Mouse (Mus musculus) layer of hippocampus, postnatal 10 days (tissue): Measurements from ENCODE around the gene Cyp2u1. TPM values are rescaled to one million over a fixed set of nuclear protein-coding genes. Genes with fewer than 3 reads are reported as not detected.

Experiments
- DNase-seq, 2 experiments: peaks; one replicate each; pipeline ENCODE4 v3.0.0; 2021; ENCODE audit warnings: low spot score in 2 of 2
- total RNA-seq, 2 experiments: library from RNA; stranded (reverse); gene quantifications; 2 replicates each; pipeline ENCODE4 v1.2.3; 2021

Cyp2u1 gene
- total RNA-seq, 2 experiments from 2014 or later, result 15.0 to 15.1 TPM

- DNase-seq, result no peak
Observed at GRCm38 (mm10) chr3:131255399-131255981, 47.5 kb downstream of the Cyp2u1 start.

DNA sequence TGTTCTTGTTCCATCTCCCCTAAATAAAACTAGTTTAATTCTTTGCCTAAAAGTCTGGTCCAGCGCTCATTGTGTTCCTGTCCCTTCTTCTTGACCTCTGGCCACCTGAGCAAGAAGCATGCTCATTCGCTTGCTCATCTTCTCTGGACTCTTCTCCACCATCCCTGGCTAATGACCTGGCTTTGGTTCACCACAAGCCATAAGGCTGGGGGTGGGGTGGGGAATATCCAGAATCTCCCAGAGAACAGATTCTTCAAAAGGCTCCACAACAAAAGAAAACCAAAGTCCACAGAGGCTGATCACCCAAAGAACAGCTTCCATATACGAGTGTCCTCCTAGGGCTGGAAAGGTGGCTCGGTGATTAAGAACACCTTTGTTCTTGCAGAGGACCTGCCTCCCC is 48.0 kb downstream of the Cyp2u1 start:
- no peak for DNase-seq

DNA sequence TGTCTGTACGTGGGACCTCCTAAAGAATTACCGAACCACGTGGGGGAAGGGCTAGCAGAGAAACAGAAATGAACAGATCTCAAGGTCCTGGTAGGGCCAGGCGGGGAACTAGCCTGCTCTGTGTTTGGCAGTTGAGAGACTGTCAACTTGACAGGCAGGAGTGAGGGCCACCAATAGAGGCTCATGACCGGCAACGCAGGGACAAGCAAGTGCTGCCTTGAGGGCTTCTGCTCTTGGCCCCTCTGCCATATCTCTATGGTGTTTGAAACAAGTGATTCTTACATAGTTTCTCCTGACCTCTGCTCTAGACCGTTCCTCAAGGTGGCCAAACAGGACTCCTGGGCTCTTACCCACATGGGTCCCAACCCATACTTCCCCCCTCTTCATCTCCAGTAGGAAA is 51.4 kb downstream of the Cyp2u1 start:
- DNase-seq, result no peak

GRCm38 (mm10) chr3:131250978-131251377 is 52.0 kb downstream of the Cyp2u1 start:
- no peak for DNase-seq

DNA sequence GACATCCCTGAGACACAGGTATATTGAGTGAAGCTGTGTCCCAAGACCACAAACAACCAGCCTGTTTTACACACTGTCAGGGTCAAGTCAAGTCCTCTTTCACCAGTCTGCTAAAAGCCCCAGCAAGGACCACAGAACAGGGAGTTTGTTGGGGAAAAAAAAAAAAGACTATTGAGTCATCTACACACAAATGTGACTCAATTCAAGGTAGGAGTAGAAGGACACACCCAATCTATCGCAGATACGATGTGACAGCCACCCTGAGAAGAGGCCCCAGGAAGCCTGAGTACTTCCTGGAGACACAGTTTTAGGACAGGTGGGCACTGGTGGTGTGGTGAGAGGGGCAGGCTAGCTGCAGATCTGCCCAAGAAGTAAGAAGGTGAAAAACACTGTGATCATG is 52.7 kb downstream of the Cyp2u1 start:
- no peak for DNase-seq

GRCm38 (mm10) chr3:131248444-131248843 is 54.6 kb downstream of the Cyp2u1 start:
- no peak for DNase-seq

DNA sequence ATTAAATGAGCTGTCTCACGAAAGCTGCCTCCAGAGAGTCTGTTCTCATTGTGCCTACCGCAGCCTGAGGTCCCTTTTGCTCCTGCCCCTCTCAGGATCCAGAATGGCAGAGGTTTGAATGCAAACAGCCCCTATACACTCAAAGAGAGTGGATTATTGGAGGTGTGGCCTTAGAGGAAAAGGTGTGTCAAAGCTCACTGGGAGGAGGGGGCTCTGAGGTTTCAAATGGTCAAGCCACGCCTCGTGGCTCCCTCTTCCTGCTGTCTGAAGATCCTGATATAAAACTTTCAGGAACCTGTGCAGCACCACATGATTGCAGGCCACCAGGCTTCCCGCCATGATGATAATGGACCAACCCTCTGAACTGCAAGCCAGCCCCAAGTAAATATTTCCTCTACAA is 55.2 kb downstream of the Cyp2u1 start:
- DNase-seq, result no peak

GRCm38 (mm10) chr3:131247447-131247846 is 55.6 kb downstream of the Cyp2u1 start:
- DNase-seq, result no peak

GRCm38 (mm10) chr3:131246579-131247046 is 56.4 kb downstream of the Cyp2u1 start:
- DNase-seq, result no peak

DNA sequence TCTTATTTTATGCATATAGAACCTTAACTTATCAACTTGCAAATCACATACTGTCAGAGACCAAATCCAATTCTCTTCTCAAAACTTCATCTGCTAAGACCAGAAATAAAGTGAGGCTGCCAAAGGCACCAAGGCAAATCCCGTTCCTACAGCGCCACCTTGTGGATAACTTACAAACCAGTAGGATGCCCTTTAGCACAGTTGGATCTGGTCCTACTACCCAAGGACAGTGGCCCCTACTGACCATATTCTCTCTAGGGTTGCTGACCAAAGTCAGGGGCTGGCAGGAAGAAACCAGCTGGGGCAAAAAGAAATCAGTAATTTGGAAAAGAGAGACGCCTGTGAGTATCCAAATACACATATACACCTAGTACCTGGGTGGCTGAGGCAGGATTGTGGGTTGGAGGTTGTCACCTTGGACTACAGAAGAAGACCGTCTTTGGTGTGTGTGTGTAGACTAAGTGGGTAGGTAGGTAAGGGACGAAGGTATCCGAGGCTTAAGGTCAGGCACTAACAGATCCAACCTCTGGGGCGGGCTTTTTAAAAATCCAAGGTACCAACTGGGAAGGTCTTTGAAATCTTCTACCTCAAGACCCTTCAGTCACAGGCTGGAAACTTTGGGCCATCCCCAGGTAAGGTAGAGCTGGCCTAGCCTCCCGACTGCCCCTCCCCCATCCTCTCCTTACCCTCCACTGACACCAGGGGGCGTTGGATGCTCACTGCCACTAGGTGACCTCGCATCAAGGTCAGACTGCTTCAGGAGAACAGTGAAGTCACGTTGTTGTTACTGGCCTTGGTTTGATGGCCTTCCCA is 57.1 kb downstream of the Cyp2u1 start:
- peak; percentile 76 to 77 for DNase-seq

Other genes with a start within 250 kb of the Cyp2u1 start
- 1 to 10 TPM; 7.4 to 8.8 TPM for gene Lef1, start 192.8 kb downstream of the Cyp2u1 start, total RNA-seq
- 10 to 100 TPM; 25.9 to 28.4 TPM for gene Hadh, start 31.1 kb downstream of the Cyp2u1 start, total RNA-seq
- gene Sgms2, start 188.2 kb upstream of the Cyp2u1 start, total RNA-seq, result 1 to 10 TPM; 3.3 to 3.9 TPM